Mouse (Mus musculus): ENCODE results near the gene Dscaml1.

DNA sequence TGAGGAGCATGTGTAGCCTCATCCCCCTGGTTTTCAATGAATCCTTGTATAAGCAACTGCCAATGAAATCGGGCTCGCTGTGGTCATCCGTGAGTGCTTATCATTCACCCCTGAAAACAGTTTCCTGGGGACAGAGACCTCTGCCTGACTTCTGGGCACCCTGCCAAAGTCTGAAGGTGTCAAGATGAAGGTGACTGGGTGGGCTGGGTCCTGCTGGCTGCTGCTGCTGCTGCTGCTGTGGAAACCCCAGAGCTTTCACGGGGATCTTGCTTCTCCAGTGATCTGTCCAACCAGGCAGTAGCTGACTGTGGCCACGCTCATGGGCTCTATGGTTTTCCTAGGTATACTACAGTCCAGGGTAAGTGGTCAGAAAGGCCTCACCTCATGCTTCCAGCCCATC is 16.2 kb upstream of the Dscaml1 start:
- TF ChIP-seq POLR2A (IDR thresholded peaks at IDR 0.05; ENCODE audit: control insufficient read depth, extremely low read depth, insufficient read depth, low read length, poor library complexity) (no peak), CTCF (IDR thresholded peaks at IDR 0.05; ENCODE audit: borderline replicate concordance, control insufficient read depth, extremely low read depth, insufficient read depth, low read length, poor library complexity) (no peak)

Measured in thymus, adult 2 months (tissue).